Mouse (Mus musculus): ENCODE data around the gene Aoc2.

DNA sequence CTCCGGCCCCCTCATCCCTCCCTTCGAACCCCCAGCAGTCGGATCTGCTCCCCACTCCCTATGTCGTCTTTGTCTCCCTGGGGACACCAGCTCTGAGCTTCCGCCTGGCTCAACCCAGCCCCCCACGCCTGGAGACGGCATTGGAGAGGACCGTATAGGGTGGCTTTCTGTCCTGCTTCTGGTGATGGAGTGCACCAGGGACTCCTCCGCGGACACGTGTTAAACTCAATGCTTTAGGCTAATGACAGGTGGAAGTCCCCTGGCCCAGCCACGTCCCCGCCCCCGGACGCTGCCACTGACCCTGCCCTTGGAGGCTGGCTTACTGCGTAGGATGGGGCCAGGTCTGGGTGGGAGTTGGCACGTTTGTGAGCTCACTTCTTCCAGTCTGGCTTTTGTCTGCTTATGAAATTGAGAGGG, 8.4 kb upstream of the Aoc2 start:
- no peak for TF ChIP-seq TAL1 (IDR thresholded peaks at IDR 0.05; ENCODE audit: low read length)
- no peak for TF ChIP-seq GATA1 (IDR thresholded peaks at IDR 0.05; ENCODE audit: low read length)
